Mouse (Mus musculus) hindbrain, embryonic 11.5 days (tissue): ENCODE data around the gene Fcho2. TPM values are rescaled to one million over a fixed set of nuclear protein-coding genes. Genes with fewer than 3 reads are reported as not detected.

Experiments used
- ATAC-seq: fragments of 200-750 bp; cut with Nextera tagmentation; 2 replicates; pipeline ENCODE4 v1.8.0; 2017; ENCODE audit warnings: mild to moderate bottlenecking, moderate TSS enrichment, moderate library complexity; ENCODE audit not compliant: low FRiP score
- DNase-seq: peaks from one replicate; pipeline ENCODE4 v3.0.0-alpha.2; 2015; ENCODE audit warnings: low spot score
- H3K27ac ChIP-seq: fragments of 300-500 bp; sonication (generic); 2 replicates; pipeline ENCODE4 v1.5.1; 2014; ENCODE audit warnings: mild to moderate bottlenecking, low read depth, low read length
- H3K27me3 ChIP-seq: fragments of 300-500 bp; sonication (generic); 2 replicates; pipeline ENCODE4 v1.6.1; 2014; ENCODE audit warnings: mild to moderate bottlenecking, low read length, moderate library complexity, mixed read lengths; ENCODE audit not compliant: control insufficient read depth, insufficient read depth
- H3K36me3 ChIP-seq: fragments of 300-500 bp; sonication (generic); 2 replicates; pipeline ENCODE4 v1.6.1; 2014; ENCODE audit warnings: mild to moderate bottlenecking, low read length, moderate library complexity, mixed read lengths; ENCODE audit not compliant: control insufficient read depth, insufficient read depth
- H3K4me1 ChIP-seq: fragments of 300-500 bp; sonication (generic); replicated peaks from 2 replicates; pipeline ENCODE4 v1.6.1; 2014; ENCODE audit warnings: low read length, mixed read lengths; ENCODE audit not compliant: control insufficient read depth, insufficient read depth
- H3K4me2 ChIP-seq: fragments of 300-500 bp; sonication (generic); replicated peaks from 2 replicates; pipeline ENCODE4 v1.6.1; 2014; ENCODE audit warnings: mild to moderate bottlenecking, low read depth, low read length
- H3K4me3 ChIP-seq: fragments of 300-500 bp; sonication (generic); 2 replicates; pipeline ENCODE4 v1.5.1; 2014; ENCODE audit warnings: low read depth, low read length
- H3K9ac ChIP-seq: fragments of 300-500 bp; sonication (generic); 2 replicates; pipeline ENCODE4 v1.6.1; 2014; ENCODE audit warnings: low read depth, low read length
- H3K9me3 ChIP-seq: fragments of 300-500 bp; sonication (generic); 2 replicates; pipeline ENCODE4 v1.6.1; 2016; ENCODE audit warnings: low read length; ENCODE audit not compliant: control insufficient read depth
- WGBS: fragments of 180-500 bp; shearing (Covaris S2); extraction: QIAGEN DNeasy Blood & Tissue Kit; methylation state at CpG from one replicate; pipeline ENCODE4 v1.1.7; 2014; 5-methylcytosine and 5-hydroxymethylcytosine counted together
- polyA plus RNA-seq: library from polyadenylated mRNA; unstranded; fragments of >200 nt; fragmentation: Nextera tagmentation; extraction: Ambion mirVana; gene quantifications from 2 replicates; pipeline ENCODE4 v1.2.1, GENCODE M21; 2014

Gene Fcho2
- polyA plus RNA-seq, 1 experiment from 2014 or later, result 35.5 TPM

DNA sequence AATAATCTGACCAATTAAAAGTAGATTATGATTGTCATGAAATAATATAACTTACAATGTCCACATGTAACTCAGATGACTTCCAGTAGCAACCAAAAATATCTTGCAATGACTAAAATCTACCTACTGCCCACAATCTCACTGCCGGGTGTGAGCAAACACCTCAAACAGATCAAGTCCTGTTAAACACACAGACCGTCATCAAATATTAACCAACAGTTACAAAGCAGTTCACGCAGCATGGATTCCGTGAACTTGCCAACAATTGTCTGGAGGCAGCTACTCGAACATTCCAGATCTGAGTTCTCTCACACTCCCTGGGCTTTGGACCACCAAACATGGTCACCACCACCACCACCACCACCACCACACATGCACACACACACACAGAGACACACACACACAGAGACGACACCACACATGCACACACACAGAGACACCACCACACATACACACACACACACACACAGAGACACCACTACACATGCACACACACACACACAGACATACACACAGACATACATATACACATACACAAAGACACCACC lies 99.7 kb downstream of the Fcho2 start:
- Histone ChIP-seq H3K27ac (no peak overlapping the region), H3K9me3 (no peaks in the 10 kb centered on the region), H3K27me3 (no peaks in the 10 kb centered on the region), H3K4me1 (no peaks in the 10 kb centered on the region), H3K9ac (no peak overlapping the region), H3K4me2 (no peak overlapping the region), H3K4me3 (no peak overlapping the region), H3K36me3 (no peaks in the 10 kb centered on the region)
- DNase-seq, result no peak
- no peak for ATAC-seq
- 82% methylated on average over 6 of the region's 6 CpGs for WGBS

DNA sequence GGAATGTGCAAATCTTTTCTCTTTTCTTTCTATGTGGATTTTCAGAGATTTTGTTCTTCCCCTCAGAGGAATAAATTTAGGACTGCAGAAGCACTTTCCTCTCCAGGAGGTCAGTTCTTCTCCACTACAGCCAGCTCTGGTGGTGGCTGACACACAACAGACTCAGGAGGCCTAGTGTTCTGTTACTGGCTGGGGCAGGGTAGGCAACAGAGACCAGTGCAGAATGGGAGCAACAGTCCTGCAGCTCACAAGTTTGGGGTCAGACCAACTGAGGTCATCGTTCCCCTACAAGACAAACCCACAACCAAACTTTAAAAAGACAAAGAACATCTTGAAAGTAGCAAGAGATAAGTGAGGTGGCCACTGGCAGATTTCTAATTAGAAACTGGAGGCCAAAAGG lies 104.6 kb downstream of the Fcho2 start:
- 89% methylated on average over 1 of the region's 1 CpGs for WGBS
- DNase-seq (no peak), ATAC-seq (no peak)
- no peak overlapping the region for H3K27ac ChIP-seq
- H3K9me3 ChIP-seq, result no peaks in the 10 kb centered on the region
- no peaks in the 10 kb centered on the region for H3K4me1 ChIP-seq
- H3K36me3 ChIP-seq, result no peaks in the 10 kb centered on the region
- H3K4me2 ChIP-seq, result no peak overlapping the region
- H3K27me3 ChIP-seq, result no peaks in the 10 kb centered on the region
- no peak overlapping the region for H3K9ac ChIP-seq
- H3K4me3 ChIP-seq, result no peak overlapping the region

DNA sequence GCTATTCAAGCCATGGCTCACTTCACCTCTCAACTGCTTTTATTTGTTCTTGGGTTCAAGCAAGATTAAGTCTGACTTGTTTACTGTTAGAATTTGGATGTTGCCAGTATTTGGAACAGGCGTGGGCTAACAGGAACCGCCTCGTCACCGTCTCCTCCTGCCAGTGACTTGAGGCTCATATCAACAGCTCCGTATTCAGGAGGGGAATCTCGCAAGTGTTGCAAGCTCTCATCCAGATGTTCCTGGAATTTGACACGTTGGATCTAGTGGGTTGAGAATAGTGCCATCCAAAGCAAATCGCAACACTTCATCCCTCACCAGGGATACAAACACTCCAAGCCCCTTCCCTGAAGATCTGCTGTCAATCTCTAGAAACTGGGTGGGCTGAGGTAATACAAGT lies 105.0 kb downstream of the Fcho2 start:
- H3K27ac ChIP-seq, result no peak overlapping the region
- no peak for DNase-seq
- no peak overlapping the region for H3K9ac ChIP-seq
- H3K9me3 ChIP-seq, result no peaks in the 10 kb centered on the region
- no peak overlapping the region for H3K4me3 ChIP-seq
- no peaks in the 10 kb centered on the region for H3K4me1 ChIP-seq
- H3K4me2 ChIP-seq, result no peak overlapping the region
- ATAC-seq, result no peak
- no peaks in the 10 kb centered on the region for H3K27me3 ChIP-seq
- H3K36me3 ChIP-seq, result no peaks in the 10 kb centered on the region
- WGBS, result 81% methylated on average over 8 of the region's 8 CpGs

DNA sequence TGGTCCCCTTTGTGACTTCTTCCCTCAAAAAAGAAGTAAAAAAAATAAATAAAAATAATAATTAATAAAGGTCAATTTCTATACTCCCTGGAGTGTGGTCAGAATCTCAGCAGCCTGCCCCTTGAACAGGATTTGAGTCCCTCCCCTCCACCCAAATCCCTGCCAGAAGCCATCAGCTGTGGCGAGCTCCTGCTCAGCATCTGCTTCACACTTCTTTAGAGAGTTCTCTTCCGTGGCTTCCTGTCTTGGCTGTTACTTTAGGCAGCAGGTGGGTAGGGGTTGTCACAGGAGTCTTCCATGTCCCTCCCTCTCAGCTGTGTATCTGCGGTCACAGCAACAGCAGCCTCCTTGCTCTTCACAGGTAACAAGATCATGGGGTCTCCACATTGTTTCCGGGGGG lies 109.7 kb downstream of the Fcho2 start:
- no peak overlapping the region for H3K4me2 ChIP-seq
- no peaks in the 10 kb centered on the region for H3K27me3 ChIP-seq
- DNase-seq (no peak), ATAC-seq (no peak)
- H3K9ac ChIP-seq, result no peak overlapping the region
- no peak overlapping the region for H3K4me3 ChIP-seq
- no peaks in the 10 kb centered on the region for H3K9me3 ChIP-seq
- H3K4me1 ChIP-seq, result no peaks in the 10 kb centered on the region
- no peak overlapping the region for H3K27ac ChIP-seq
- no peaks in the 10 kb centered on the region for H3K36me3 ChIP-seq
- WGBS, result 82% methylated on average over 4 of the region's 4 CpGs

DNA sequence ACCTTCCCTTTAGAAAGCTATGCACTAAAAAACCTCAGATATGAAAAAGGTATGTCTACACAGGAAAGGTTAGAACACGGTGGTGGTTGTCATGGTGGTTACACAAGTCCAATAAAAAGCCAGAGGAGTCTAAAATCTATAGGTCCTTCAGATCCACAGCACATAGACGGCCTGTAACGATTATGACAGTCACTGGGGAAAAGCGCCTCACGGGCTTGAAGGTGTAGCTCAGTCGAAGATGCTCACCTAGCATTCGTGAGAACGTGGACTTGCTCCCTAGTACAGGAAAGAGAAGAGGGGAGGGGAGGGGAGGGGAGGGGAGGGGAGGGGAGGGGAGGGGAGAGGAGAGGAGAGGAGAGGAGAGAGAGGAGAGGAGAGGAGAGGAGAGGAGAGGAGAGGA lies 111.5 kb downstream of the Fcho2 start:
- WGBS, result 86% methylated on average over 8 of the region's 8 CpGs
- no peak overlapping the region for H3K27ac ChIP-seq
- no peak overlapping the region for H3K9ac ChIP-seq
- H3K4me2 ChIP-seq, result no peak overlapping the region
- no peaks in the 10 kb centered on the region for H3K27me3 ChIP-seq
- ATAC-seq, result no peak
- no peaks in the 10 kb centered on the region for H3K4me1 ChIP-seq
- no peaks in the 10 kb centered on the region for H3K36me3 ChIP-seq
- DNase-seq, result no peak
- H3K4me3 ChIP-seq, result no peak overlapping the region
- no peaks in the 10 kb centered on the region for H3K9me3 ChIP-seq

DNA sequence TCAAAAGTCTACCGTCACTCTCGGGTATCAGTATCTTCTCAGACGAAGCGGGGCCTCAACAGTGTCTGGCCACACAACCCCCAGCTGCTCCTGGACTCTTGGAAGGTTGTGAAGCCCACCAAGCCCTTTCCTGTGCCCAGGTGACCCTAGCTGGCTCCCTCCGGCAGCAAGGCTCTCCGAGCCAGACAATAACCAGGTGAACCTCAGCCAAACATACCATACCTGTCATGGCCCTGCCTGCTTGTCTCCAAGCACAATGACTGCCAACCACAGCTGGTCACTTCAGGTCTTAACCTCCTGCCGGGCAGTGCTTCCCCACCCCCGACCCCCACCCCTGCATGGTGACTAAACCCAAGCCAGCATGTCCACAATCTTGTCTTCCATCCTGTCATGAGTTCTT lies 112.9 kb downstream of the Fcho2 start:
- Histone ChIP-seq H3K9me3 (no peaks in the 10 kb centered on the region), H3K36me3 (no peaks in the 10 kb centered on the region), H3K4me1 (no peaks in the 10 kb centered on the region), H3K4me2 (no peak overlapping the region), H3K9ac (no peak overlapping the region), H3K27ac (no peak overlapping the region), H3K27me3 (no peaks in the 10 kb centered on the region), H3K4me3 (no peak overlapping the region)
- ATAC-seq (no peak), DNase-seq (no peak)
- WGBS, result 94% methylated on average over 8 of the region's 8 CpGs

DNA sequence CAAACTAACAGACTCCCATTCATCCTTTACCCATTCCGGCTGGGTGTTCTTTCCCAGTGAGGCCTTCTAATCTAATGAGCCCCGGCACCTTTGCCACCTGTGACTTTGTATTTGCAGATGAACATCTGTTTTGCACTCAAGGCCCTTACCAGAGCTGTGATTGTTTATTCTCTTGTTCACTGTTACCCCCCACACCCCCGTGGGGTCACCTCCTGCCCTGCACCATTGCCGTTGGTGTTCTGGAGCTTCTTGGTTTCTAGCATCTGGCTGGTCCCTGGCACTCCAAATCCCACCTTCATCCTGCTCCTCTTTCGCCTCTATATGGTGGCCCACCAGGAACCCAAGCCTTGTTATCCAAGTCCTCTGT lies 114.0 kb downstream of the Fcho2 start:
- Histone ChIP-seq H3K4me1 (no peaks in the 10 kb centered on the region), H3K9ac (no peak overlapping the region), H3K36me3 (no peaks in the 10 kb centered on the region), H3K4me2 (no peak overlapping the region), H3K4me3 (no peak overlapping the region), H3K27ac (no peak overlapping the region), H3K27me3 (no peaks in the 10 kb centered on the region; the same call in 1 of the 2 replicates), H3K9me3 (no peaks in the 10 kb centered on the region)
- DNase-seq (no peak), ATAC-seq (no peak)
- WGBS, result 81% methylated on average over 5 of the region's 5 CpGs

DNA sequence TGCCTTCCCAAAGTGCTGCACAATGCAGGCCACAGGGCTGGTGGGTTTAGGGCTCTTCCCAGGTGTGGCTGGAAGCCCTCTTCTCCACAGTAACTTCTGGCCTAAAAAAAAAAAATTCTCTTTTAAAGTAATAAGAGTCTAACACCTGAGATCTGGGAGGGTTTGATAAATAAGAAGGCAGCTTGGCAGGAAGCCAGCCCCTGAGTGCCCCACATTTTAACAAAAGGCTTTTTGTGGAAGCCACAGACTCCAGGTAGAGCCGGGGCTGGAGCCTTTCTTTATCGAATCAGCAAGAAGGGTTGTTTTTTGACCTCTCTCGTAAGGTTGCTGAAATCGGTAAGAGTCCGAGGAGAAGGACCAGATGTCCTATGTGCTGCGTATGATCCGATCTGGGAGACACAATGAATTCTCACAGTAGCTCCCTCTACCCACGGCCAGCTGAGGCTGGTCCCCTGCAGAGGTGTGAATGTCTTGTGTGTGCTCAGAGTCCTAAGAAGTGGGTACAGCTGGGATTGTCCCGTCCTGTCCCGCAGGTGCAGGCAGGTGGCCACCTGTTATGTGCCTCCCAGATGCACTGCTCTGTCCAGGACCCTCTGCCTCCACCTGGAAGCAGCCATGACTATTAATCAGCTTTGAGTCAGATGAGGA lies 114.5 kb downstream of the Fcho2 start:
- Histone ChIP-seq H3K4me1 (no peaks in the 10 kb centered on the region), H3K4me3 (no peak overlapping the region), H3K36me3 (no peaks in the 10 kb centered on the region), H3K27ac (no peak overlapping the region), H3K9me3 (no peaks in the 10 kb centered on the region), H3K4me2 (no peak overlapping the region), H3K27me3 (peaks cover 1% of the 10 kb centered on the region; the same call in 1 of the 2 replicates), H3K9ac (no peak overlapping the region)
- no peak for DNase-seq
- no peak for ATAC-seq
- WGBS, result 70% methylated on average over 10 of the region's 10 CpGs

DNA sequence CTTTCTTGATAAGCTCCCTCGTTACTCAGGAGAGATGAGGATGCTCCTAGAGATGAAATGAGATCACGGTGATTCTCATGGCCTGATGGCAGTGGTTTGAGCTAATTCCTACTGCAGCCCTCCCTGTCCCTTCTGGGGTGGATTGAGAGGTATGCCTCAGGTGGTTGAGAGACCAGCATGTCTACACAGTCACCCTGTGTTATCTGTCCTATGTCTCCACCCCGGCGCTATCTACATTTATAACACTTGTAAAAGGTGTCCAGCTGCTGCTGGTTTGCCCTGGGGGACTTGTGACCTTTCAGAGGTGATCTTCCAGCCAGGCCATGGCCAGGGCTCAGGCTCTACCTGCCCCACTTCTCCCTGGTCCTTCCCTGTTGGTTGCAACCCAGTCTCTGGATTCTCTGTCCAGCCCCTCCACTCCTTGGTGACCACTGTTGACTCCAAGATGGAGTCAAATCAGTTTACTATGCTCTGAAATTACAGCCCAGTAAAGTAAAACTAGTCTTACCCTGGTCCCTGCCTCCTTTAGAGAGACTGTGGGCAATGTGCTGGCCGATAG lies 115.2 kb downstream of the Fcho2 start:
- 82% methylated on average over 5 of the region's 5 CpGs for WGBS
- Histone ChIP-seq H3K36me3 (no peaks in the 10 kb centered on the region), H3K4me3 (no peak overlapping the region), H3K4me1 (no peaks in the 10 kb centered on the region), H3K27ac (no peak overlapping the region), H3K9ac (no peak overlapping the region), H3K9me3 (no peaks in the 10 kb centered on the region), H3K4me2 (no peak overlapping the region), H3K27me3 (peaks cover 6% of the 10 kb centered on the region)
- DNase-seq (no peak), ATAC-seq (no peak)
